Mouse (Mus musculus): Measurements from ENCODE around the gene Scrn3.

DNA sequence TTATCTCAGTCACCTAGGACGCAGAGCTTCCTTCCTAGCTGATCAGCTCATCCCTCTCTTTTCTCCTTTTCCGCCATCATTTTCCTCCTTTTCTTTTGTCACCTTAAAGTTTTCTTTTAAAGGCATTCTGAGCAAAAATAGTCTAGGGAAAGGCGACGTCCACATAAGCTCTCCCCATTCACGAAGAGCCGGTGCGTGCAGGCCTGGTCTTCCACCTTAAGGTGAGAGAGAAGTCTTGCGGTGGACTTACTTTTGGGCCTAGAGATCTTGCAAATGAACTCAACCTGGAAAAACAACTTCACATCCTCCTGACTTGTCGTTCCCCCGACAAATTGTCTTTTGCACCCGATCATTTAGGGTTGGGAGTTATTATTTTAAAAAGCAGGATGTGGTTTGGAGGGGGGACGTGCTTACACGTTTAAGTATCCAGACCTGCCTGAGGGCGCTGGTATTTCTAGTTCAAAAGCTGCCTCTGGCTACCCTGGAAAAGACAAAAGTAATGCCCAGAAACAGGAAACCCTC lies 42.3 kb upstream of the Scrn3 start:
- no peak for TF ChIP-seq CTCF (IDR thresholded peaks at IDR 0.05; ENCODE audit: extremely low read depth, insufficient read depth, low read length)
- TF ChIP-seq POLR2A (IDR thresholded peaks at IDR 0.05; ENCODE audit: extremely low read depth, insufficient read depth, low read length), result no peak

Measured in cortical plate, adult 2 months (tissue).